Comparison of ENCODE assay signal across 30 mouse cellular contexts in the genomic region with DNA sequence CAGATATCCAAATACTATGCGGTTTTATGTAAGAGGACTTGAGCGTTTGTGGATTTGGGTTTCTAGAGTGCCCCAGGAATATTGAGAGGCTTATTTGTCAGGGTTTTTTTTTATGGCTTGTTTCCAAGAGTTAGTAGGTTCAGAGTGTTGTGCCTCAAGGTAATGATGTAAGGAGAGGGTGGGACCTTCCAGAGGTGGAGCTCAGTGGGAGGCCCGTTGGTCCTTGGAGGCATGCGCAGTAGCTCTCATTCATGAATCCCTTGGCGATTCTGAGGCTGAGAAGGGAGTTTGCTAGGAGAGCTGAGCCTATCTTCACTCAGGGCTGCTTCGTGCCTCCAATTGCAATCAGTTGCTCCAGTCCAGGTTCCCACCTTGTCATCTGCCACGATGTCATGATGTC. TPM values are rescaled to one million over a fixed set of nuclear protein-coding genes. Genes with fewer than 3 reads are reported as not detected.
DNase-seq lines count a peak whose midpoint lies in the region; ATAC-seq lines count a peak whose summit lies in the region.
"Had no signal": no experiment of that assay in that cellular context is flagged by ENCODE, and none has a peak within 500 bp of the region (broad histone marks: within the 10 kb centered on the region; RNA-seq: fewer than 3 reads in every experiment).

No protein-coding gene starts in this region.

- no peak overlapping the region for H3K27ac ChIP-seq in lung, embryonic 16.5 days (ENCODE audit: low read length)
- H3K27ac ChIP-seq: forebrain, embryonic 12.5 days; forebrain, embryonic 15.5 days; heart, adult 2 months; heart, embryonic 15.5 days; hindbrain, embryonic 14.5 days; hindbrain, postnatal 0 days had no signal

- no peak overlapping the region for H3K9ac ChIP-seq in lung, embryonic 16.5 days (ENCODE audit: low read length)
- H3K9ac ChIP-seq: forebrain, embryonic 12.5 days; forebrain, embryonic 15.5 days; heart, embryonic 12.5 days; heart, embryonic 15.5 days; hindbrain, embryonic 14.5 days had no signal

- no peaks in the 10 kb centered on the region for H3K36me3 ChIP-seq in lung, embryonic 16.5 days (ENCODE audit: control insufficient read depth, insufficient read depth, low read length)
- H3K36me3 ChIP-seq: forebrain, embryonic 12.5 days; forebrain, embryonic 15.5 days; heart, embryonic 12.5 days; heart, embryonic 15.5 days had no signal

- WGBS in lung, embryonic 16.5 days: 32% methylated on average over 7 of the region's 7 CpGs

- no peak overlapping the region for H3K4me3 ChIP-seq in lung, embryonic 16.5 days (ENCODE audit: low read length)
- H3K4me3 ChIP-seq: erythroblast, embryonic 14.5 days; forebrain, embryonic 12.5 days; forebrain, embryonic 15.5 days; heart, adult 2 months; heart, embryonic 12.5 days; heart, embryonic 15.5 days had no signal

- H3K27me3 ChIP-seq in lung, embryonic 16.5 days (ENCODE audit: control insufficient read depth, insufficient read depth, low read depth, low read length): peaks cover 42% of the 10 kb centered on the region

- intact Hi-C loops in heart, postnatal 25 days (cut with DNase I): no loop called here

- no peak overlapping the region for H3K4me2 ChIP-seq in lung, embryonic 16.5 days (ENCODE audit: low read depth, low read length)
- H3K4me2 ChIP-seq: forebrain, embryonic 12.5 days; forebrain, embryonic 15.5 days; heart, embryonic 12.5 days; heart, embryonic 15.5 days; hindbrain, embryonic 14.5 days had no signal

- peak; percentile 20; the same call in 1 of the 2 replicates for ATAC-seq in lung, embryonic 16.5 days (ENCODE audit: low read depth)
- ATAC-seq: CD4-positive, CD25-positive, alpha-beta regulatory T cell, adult 4 months; forebrain, embryonic 15.5 days; hindbrain, postnatal 0 days; inflammation-experienced regulatory T-cells, adult 6 months; intestine, embryonic 16.5 days had no signal

- no peaks in the 10 kb centered on the region for H3K4me1 ChIP-seq in lung, embryonic 16.5 days (replicated peaks; ENCODE audit: control insufficient read depth, insufficient read depth, low read length)
- H3K4me1 ChIP-seq: heart, embryonic 12.5 days had no signal

- DNase-seq in heart, adult 11 months: peak; percentile 39
- no peak for DNase-seq in heart, postnatal 25 days (ENCODE audit: low spot score)
- no peak for DNase-seq in lung, postnatal 4 days
- DNase-seq in ES-CJ7 (ENCODE audit: low read depth, low spot score): peak; percentile 63
- peak; percentile 49 for DNase-seq in ZHBTc4 (ENCODE audit: low read depth, low spot score)
- no peak for DNase-seq in ovary, adult 18-20 months (ENCODE audit: low spot score)
- DNase-seq: adrenal gland, postnatal 10 days; adrenal gland, postnatal 36 days; cerebellum, adult 18-20 months; cerebellum, adult 9-10 months; cerebellum, postnatal 14 days; gastrocnemius, postnatal 25 days; heart, adult 2 months; heart, postnatal 10 days; heart, postnatal 4 days had no signal

- H3K9me3 ChIP-seq in lung, embryonic 16.5 days (ENCODE audit: control insufficient read depth, low read length): no peaks in the 10 kb centered on the region
- H3K9me3 ChIP-seq: forebrain, embryonic 12.5 days; forebrain, embryonic 15.5 days; heart, embryonic 12.5 days; heart, embryonic 15.5 days had no signal

RNA-seq across cellular contexts. Expression of gene Helt, which starts 4.4 kb away (rescaled TPM):
- total RNA-seq in heart, postnatal 25 days (2021): 1 to 10 TPM; 1.6 to 2.2 TPM
- polyA plus RNA-seq in lung, embryonic 16.5 days (2015; fragmentation: Nextera tagmentation; extraction: Ambion mirVana): not detected in 2 replicates
- total RNA-seq: adrenal gland, adult 18-20 months; adrenal gland, postnatal 10 days; adrenal gland, postnatal 36 days; ES-E14; heart, postnatal 10 days; heart, postnatal 4 days had no signal
- polyA plus RNA-seq: C2C12; CD4-positive, CD25-positive, alpha-beta regulatory T cell, adult 4 months; erythroblast, embryonic 14.5 days; gonadal fat pad, adult 2 months; heart, embryonic 12.5 days; heart, embryonic 15.5 days; hindbrain, embryonic 14.5 days; inflammation-experienced regulatory T-cells, adult 6 months; intestine, embryonic 16.5 days had no signal

Comparison
In these comparisons a context has a peak if more than half of its experiments do, and no peak if none do; other contexts are left out.
1. DNase-seq: peak in heart, adult 11 months (single experiment), ES-CJ7 (single experiment) and ZHBTc4 (single experiment); none in heart, postnatal 25 days (single experiment), lung, postnatal 4 days (0 of 2) and ovary, adult 18-20 months (single experiment).